Mouse (Mus musculus) liver, embryonic 13.5 days (tissue): ENCODE results near the gene Ash1l. TPM values are rescaled to one million over a fixed set of nuclear protein-coding genes. Genes with fewer than 3 reads are reported as not detected.
A peak's percentile ranks its signal among the peaks of the same experiment; 100 is the strongest.
"Not testable (repeated sequence)": the region's sequence is repeated elsewhere in the genome, so short reads cannot be mapped to it uniquely, and the experiment has no call there.

ENCODE experiments used
- ATAC-seq: fragments of 200-750 bp; cut with Nextera tagmentation; 2 replicates; pipeline ENCODE4 v1.8.0; 2017; ENCODE audit warnings: low read depth, mild to moderate bottlenecking, moderate number of reproducible peaks, moderate library complexity
- DNase-seq: peaks from one replicate; pipeline ENCODE4 v3.0.0; 2022
- H3K27ac ChIP-seq: fragments of 300-500 bp; sonication (generic); 2 replicates; pipeline ENCODE4 v1.5.1; 2015; ENCODE audit warnings: moderate library complexity, mild to moderate bottlenecking, inconsistent platforms
- H3K27me3 ChIP-seq: fragments of 300-500 bp; sonication (generic); 2 replicates; pipeline ENCODE4 v1.6.1; 2015; ENCODE audit warnings: mild to moderate bottlenecking, inconsistent platforms
- H3K36me3 ChIP-seq: fragments of 300-500 bp; sonication (generic); 2 replicates; pipeline ENCODE4 v1.6.1; 2015; ENCODE audit warnings: mild to moderate bottlenecking, inconsistent platforms
- H3K4me1 ChIP-seq: fragments of 300-500 bp; sonication (generic); replicated peaks from 2 replicates; pipeline ENCODE4 v1.6.1; 2015; ENCODE audit warnings: inconsistent platforms
- H3K4me2 ChIP-seq: fragments of 300-500 bp; sonication (generic); 2 replicates; pipeline ENCODE4 v1.6.1; 2015; ENCODE audit warnings: inconsistent platforms, mild to moderate bottlenecking, moderate library complexity
- H3K4me3 ChIP-seq: fragments of 300-500 bp; sonication (generic); replicated peaks from 2 replicates; pipeline ENCODE4 v1.5.1; 2015; ENCODE audit warnings: mild to moderate bottlenecking, inconsistent platforms
- H3K9ac ChIP-seq: fragments of 300-500 bp; sonication (generic); 2 replicates; pipeline ENCODE4 v1.6.1; 2015; ENCODE audit warnings: mild to moderate bottlenecking, inconsistent platforms
- H3K9me3 ChIP-seq: fragments of 300-500 bp; sonication (generic); replicated peaks from 2 replicates; pipeline ENCODE4 v1.6.1; 2016; ENCODE audit warnings: inconsistent platforms
- WGBS: fragments of 180-500 bp; shearing (Covaris S2); methylation state at CpG from one replicate; pipeline ENCODE4 v1.1.7; 2015; ENCODE audit not compliant: insufficient replicate concordance; 5-methylcytosine and 5-hydroxymethylcytosine counted together
- polyA plus RNA-seq: library from polyadenylated mRNA; unstranded; fragments of >200 nt; fragmentation: Nextera tagmentation; extraction: Ambion mirVana; gene quantifications from 2 replicates; pipeline ENCODE4 v1.2.1, GENCODE M21; 2015

Gene Ash1l
- polyA plus RNA-seq, 1 experiment from 2014 or later, result 4.7 TPM

GRCm38 (mm10) chr3:89077383-89077782, 127.0 kb downstream of the Ash1l start:
- ATAC-seq (no peak), DNase-seq (no peak)
- H3K9ac ChIP-seq, result no peak overlapping the region
- H3K36me3 ChIP-seq, result peaks cover 72% of the 10 kb centered on the region
- no peak overlapping the region for H3K4me2 ChIP-seq
- no peak overlapping the region for H3K4me3 ChIP-seq
- 84% methylated on average over 9 of the region's 9 CpGs for WGBS
- H3K4me1 ChIP-seq, result peaks cover 4% of the 10 kb centered on the region; the same call in 1 of the 2 replicates
- no peaks in the 10 kb centered on the region for H3K9me3 ChIP-seq
- no peak overlapping the region for H3K27ac ChIP-seq
- no peaks in the 10 kb centered on the region for H3K27me3 ChIP-seq

GRCm38 (mm10) chr3:89082287-89082686, 131.9 kb downstream of the Ash1l start:
- not testable (repeated sequence) for H3K4me3 ChIP-seq, ATAC-seq, H3K27me3 ChIP-seq, DNase-seq, H3K27ac ChIP-seq, H3K4me2 ChIP-seq, H3K9ac ChIP-seq, H3K9me3 ChIP-seq
- peaks cover 25% of the 10 kb centered on the region for H3K36me3 ChIP-seq
- peaks cover 13% of the 10 kb centered on the region for H3K4me1 ChIP-seq

DNA sequence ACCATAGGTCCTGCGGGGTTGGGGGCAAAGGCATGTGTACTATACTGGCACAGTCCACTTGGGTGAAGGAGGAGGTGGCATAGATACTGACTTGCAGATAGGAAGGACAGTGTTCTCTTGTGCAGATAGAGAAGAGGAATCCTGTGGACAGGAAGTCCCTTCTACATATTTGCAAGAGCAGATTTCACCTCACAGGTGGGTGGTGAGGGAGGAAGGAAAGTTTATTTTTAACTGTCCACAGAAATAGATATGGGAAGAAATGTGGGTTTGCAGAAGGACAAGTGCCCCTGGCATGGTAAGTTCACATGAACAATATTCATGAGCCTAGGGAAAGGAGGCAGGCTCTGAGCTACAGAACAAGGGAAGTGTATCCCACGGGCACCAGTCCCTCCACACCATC, 133.7 kb downstream of the Ash1l start:
- no peaks in the 10 kb centered on the region for H3K9me3 ChIP-seq
- H3K27ac ChIP-seq, result no peak overlapping the region
- H3K36me3 ChIP-seq, result peaks cover 17% of the 10 kb centered on the region
- DNase-seq (no peak), ATAC-seq (no peak)
- H3K4me2 ChIP-seq, result no peak overlapping the region
- WGBS, result 74% methylated on average over 2 of the region's 2 CpGs
- no peak overlapping the region for H3K4me3 ChIP-seq
- no peak overlapping the region for H3K9ac ChIP-seq
- peaks cover 13% of the 10 kb centered on the region; the same call in 1 of the 2 replicates for H3K27me3 ChIP-seq
- peaks cover 31% of the 10 kb centered on the region for H3K4me1 ChIP-seq

DNA sequence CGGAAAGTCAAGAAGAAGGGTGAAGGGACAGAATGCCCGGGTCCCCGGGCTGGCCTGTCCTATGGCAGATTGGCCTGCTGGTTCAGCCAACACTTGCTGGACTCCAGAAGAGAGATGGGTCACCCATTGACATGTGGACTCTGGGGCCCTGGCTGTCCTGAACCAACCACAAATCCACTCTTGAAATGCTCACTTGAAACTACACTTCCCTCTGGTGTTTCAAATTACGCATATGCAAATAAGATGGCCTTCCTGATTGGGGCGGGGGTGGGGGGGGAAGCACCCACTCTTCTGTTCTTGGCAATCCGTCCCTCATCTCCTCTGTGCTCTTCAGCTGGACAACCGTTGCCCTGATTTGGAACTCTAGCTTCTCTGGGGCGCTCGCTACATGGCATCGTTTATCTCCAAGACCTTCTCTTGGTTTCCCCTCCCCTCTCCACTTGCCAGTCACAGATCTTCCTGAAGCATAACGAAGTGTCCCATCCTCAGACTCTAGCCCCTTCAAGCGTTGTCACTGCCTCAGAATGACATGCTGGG, 134.3 kb downstream of the Ash1l start:
- Histone ChIP-seq H3K27me3 (peaks cover 14% of the 10 kb centered on the region; the same call in 1 of the 2 replicates), H3K9ac (no peak overlapping the region), H3K4me1 (peaks cover 37% of the 10 kb centered on the region), H3K27ac (no peak overlapping the region), H3K4me2 (no peak overlapping the region), H3K4me3 (no peak overlapping the region), H3K36me3 (peaks cover 11% of the 10 kb centered on the region), H3K9me3 (no peaks in the 10 kb centered on the region)
- no peak for DNase-seq
- ATAC-seq, result no peak
- WGBS, result 83% methylated on average over 12 of the region's 12 CpGs

DNA sequence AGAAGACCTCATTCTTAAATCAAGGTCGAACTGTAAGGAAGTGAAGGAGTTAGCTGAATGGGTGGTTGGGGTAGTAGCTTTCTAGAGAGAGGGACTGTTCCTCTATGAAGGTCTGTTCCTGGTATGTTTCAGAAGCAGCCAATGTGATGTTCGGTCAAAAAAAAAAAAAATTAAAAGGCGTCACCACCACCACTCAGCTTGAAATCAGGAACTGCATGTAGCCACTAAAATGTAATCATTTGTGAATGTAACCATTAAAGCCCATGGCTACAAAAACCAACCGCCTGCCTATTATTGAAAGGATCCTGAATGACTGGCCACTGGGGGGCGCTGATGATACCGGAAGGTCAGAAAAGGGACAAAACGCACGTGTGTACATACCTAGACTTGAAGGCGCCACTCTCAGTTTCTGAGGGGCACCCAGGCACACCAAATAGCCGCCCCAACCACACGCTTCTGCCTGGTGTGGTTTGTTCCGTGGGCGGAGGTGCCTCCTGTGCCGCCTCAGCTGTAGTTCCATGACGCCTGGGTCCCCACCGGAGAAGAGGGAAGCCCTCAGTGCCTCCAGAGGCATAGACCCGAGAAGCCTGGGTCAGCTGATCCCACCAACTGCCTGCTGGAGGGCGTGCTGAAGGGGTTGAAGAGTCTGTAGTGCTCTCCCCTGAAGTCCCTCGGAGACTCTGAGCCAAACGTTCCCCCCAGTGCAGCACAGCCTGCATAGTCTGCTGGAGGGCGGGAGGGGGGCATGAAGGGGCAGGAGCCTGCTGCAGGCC, 137.1 kb downstream of the Ash1l start:
- ATAC-seq (no peak), DNase-seq (peak; percentile 76)
- Histone ChIP-seq H3K4me1 (peaks cover 59% of the 10 kb centered on the region), H3K36me3 (no peaks in the 10 kb centered on the region), H3K9ac (peak overlapping the region; percentile 50; the same call in 1 of the 2 replicates), H3K4me3 (peak overlapping the region; percentile 18; the same call in 1 of the 2 replicates), H3K4me2 (peak overlapping the region; percentile 100), H3K27ac (no peak overlapping the region), H3K27me3 (peaks cover 32% of the 10 kb centered on the region), H3K9me3 (no peaks in the 10 kb centered on the region)
- WGBS, result 20% methylated on average over 21 of the region's 21 CpGs

DNA sequence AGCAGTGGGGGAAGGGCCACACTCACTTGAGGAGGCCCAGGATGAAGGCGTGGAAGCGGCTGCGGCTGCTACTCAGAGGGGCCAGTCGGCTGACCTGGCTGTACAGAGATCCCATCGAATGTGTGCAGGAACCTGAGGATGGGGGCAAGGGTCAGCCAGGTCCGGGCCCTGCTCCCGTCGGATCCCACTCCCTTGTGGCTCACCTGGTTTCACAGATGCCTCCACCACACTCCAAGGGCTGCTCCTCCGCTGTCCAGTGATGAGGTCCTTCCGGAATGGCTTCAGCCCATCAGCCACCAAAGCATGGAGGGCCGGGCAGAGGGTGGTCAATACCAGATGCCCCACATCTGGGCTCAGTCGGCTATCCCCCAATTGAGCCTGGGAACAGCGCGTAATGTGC, 138.6 kb downstream of the Ash1l start:
- no peak for ATAC-seq
- Histone ChIP-seq H3K4me1 (peaks cover 68% of the 10 kb centered on the region), H3K36me3 (peaks cover 3% of the 10 kb centered on the region), H3K27ac (no peak overlapping the region), H3K4me2 (peak overlapping the region; percentile 100), H3K4me3 (peak overlapping the region; percentile 73), H3K9me3 (no peaks in the 10 kb centered on the region), H3K9ac (peak overlapping the region; percentile 72; the same call in 1 of the 2 replicates), H3K27me3 (peaks cover 40% of the 10 kb centered on the region)
- 41% methylated on average over 14 of the region's 14 CpGs for WGBS
- no peak for DNase-seq

GRCm38 (mm10) chr3:89089882-89090591, 139.6 kb downstream of the Ash1l start:
- Histone ChIP-seq H3K27me3 (peaks cover 40% of the 10 kb centered on the region), H3K27ac (peak overlapping the region; percentile 83), H3K9me3 (no peaks in the 10 kb centered on the region), H3K36me3 (peaks cover 14% of the 10 kb centered on the region), H3K4me2 (peak overlapping the region; percentile 100), H3K4me3 (peak overlapping the region; percentile 73), H3K4me1 (peaks cover 68% of the 10 kb centered on the region), H3K9ac (peak overlapping the region; percentile 82)
- WGBS, result under 1% methylated on average over 40 of the region's 40 CpGs
- ATAC-seq (peak; percentile 89), DNase-seq (peak; percentile 86)

DNA sequence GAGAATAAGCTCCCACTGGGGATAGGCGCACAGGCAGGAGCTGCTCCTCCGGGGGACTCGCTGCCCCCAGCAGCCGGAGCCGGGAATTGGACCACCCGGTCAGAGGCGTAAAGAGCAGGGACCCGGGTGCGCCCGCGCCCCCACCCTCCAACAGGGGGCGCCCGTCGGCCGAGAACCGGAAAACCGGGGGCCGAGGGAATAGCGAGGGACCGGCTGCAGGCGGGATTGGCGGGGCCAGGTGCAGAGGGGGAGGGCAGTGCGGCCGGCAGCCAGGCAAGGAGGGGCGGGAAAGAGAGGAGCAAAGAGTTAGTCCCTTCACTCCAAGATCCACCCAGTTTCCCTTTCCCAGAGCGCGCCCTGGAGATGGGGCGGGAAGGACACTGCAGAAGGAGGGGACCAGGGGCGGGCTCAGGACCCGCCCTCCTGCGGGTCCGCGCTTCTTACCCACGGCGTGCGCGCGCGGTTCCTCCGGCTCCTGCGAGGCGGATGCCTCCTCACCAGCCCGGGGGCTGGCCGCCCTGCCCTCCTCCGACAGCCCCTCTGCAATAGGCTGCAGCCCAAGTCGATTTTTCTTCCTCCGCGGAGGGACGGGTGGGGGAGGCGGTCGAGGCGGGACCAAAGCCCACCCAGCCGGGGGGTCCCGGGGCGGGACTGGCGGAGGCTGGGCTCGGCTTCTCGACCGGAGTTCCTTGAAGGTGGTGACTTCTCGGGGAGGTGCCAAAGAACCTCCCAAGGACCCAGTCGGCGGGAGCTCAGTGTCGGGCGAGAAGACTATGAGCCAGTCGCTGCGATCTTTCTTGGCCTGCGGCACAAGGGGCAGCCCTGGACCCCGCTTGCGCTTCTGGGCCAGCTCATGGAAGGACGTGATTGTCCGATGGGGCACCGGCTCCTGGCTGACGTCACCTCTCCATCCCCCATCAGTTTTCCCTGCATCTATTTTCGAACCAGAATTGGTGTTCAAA, 140.6 kb downstream of the Ash1l start:
- Histone ChIP-seq H3K27me3 (peaks cover 40% of the 10 kb centered on the region), H3K27ac (peak overlapping the region; percentile 83), H3K36me3 (peaks cover 23% of the 10 kb centered on the region), H3K4me2 (peak overlapping the region; percentile 100), H3K4me3 (peak overlapping the region; percentile 73), H3K9me3 (no peaks in the 10 kb centered on the region), H3K4me1 (peaks cover 70% of the 10 kb centered on the region), H3K9ac (peak overlapping the region; percentile 82)
- DNase-seq, result peak; percentile 78
- WGBS, result under 1% methylated on average over 69 of the region's 74 CpGs
- peak; percentile 47 for ATAC-seq

DNA sequence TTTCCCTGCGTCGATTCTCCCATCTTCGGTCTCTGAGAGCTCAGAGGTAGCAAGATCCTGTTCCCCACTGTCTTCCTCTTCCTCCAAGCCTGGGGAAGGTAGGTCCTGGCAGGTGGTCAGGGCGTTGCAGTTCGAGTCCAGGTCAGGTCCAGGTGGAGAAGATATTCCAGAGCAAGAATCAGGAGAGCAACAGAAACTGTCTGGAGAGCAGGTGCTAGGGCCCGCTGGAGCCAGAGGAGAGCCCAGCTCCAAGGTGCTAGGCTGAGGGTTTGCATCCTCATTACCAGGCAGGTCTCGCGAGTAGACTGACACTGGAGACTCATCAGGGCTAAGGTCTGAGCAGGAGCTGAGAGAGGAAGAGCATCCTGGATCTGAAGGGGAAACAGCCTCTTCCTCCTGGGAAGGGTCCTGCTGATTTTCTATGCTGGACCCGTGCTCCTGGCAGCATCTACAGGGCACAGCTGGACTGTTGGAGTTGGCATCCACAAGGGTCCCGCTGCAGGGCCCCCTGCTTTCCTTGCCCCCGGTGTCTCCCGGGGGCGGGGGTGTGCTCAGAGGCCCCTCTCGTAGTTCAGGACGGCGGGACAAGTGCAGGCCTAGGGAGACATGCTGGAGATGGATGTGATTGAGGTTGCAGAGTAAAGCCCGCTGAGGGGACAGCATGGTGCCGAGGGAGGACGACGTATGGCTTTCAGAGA, 141.5 kb downstream of the Ash1l start:
- Histone ChIP-seq H3K4me1 (peaks cover 70% of the 10 kb centered on the region), H3K27me3 (peaks cover 40% of the 10 kb centered on the region), H3K9ac (peak overlapping the region; percentile 82; the same call in 1 of the 2 replicates), H3K9me3 (no peaks in the 10 kb centered on the region), H3K36me3 (peaks cover 33% of the 10 kb centered on the region), H3K27ac (no peak overlapping the region), H3K4me2 (peak overlapping the region; percentile 100), H3K4me3 (peak overlapping the region; percentile 73)
- DNase-seq (no peak), ATAC-seq (no peak)
- WGBS, result 18% methylated on average over 20 of the region's 20 CpGs

GRCm38 (mm10) chr3:89092509-89093090, 142.2 kb downstream of the Ash1l start:
- peaks cover 70% of the 10 kb centered on the region for H3K4me1 ChIP-seq
- H3K9me3 ChIP-seq, result no peaks in the 10 kb centered on the region
- ATAC-seq, result no peak
- H3K4me2 ChIP-seq, result peak overlapping the region; percentile 100
- DNase-seq, result no peak
- H3K4me3 ChIP-seq, result peak overlapping the region; percentile 26; the same call in 1 of the 2 replicates
- peaks cover 40% of the 10 kb centered on the region for H3K27me3 ChIP-seq
- H3K36me3 ChIP-seq, result peaks cover 39% of the 10 kb centered on the region
- 24% methylated on average over 11 of the region's 11 CpGs for WGBS
- H3K27ac ChIP-seq, result no peak overlapping the region
- H3K9ac ChIP-seq, result peak overlapping the region; percentile 47
